Mouse (Mus musculus) embryonic facial prominence, embryonic 14.5 days (tissue): ENCODE measurements around the gene Golim4. TPM values are rescaled to one million over a fixed set of nuclear protein-coding genes. Genes with fewer than 3 reads are reported as not detected.

Source experiments
- ATAC-seq: fragments of 200-750 bp; cut with Nextera tagmentation; 2 replicates; pipeline ENCODE4 v1.8.0; 2017; ENCODE audit warnings: low read depth, moderate number of reproducible peaks, moderate TSS enrichment
- DNase-seq: peaks from one replicate; pipeline ENCODE4 v3.0.0-alpha.2; 2015; ENCODE audit warnings: low spot score
- H3K27ac ChIP-seq: fragments of 300-500 bp; sonication (generic); replicated peaks from 2 replicates; pipeline ENCODE4 v1.5.1; 2014; ENCODE audit warnings: low read depth, mild to moderate bottlenecking, low read length, moderate library complexity
- H3K27me3 ChIP-seq: fragments of 300-500 bp; sonication (generic); replicated peaks from 2 replicates; pipeline ENCODE4 v1.6.1; 2014; ENCODE audit warnings: low read length; ENCODE audit not compliant: control insufficient read depth, insufficient read depth
- H3K36me3 ChIP-seq: fragments of 300-500 bp; sonication (generic); 2 replicates; pipeline ENCODE4 v1.6.1; 2014; ENCODE audit warnings: low read length, mixed read lengths; ENCODE audit not compliant: control insufficient read depth, insufficient read depth
- H3K4me1 ChIP-seq: fragments of 300-500 bp; sonication (generic); 2 replicates; pipeline ENCODE4 v1.6.1; 2014; ENCODE audit warnings: antibody characterized with exemption, low read length; ENCODE audit not compliant: control insufficient read depth, insufficient read depth
- H3K4me2 ChIP-seq: fragments of 300-500 bp; sonication (generic); 2 replicates; pipeline ENCODE4 v1.6.1; 2014; ENCODE audit warnings: low read depth, mild to moderate bottlenecking, low read length, moderate library complexity, mixed read lengths
- H3K4me3 ChIP-seq: fragments of 300-500 bp; sonication (generic); 2 replicates; pipeline ENCODE4 v1.5.1; 2014; ENCODE audit warnings: low read depth, mild to moderate bottlenecking, low read length
- H3K9ac ChIP-seq: fragments of 300-500 bp; sonication (generic); 2 replicates; pipeline ENCODE4 v1.6.1; 2014; ENCODE audit warnings: low read depth, mild to moderate bottlenecking, low read length, moderate library complexity, mixed read lengths
- H3K9me3 ChIP-seq: fragments of 300-500 bp; sonication (generic); 2 replicates; pipeline ENCODE4 v1.6.1; 2016; ENCODE audit warnings: low read length; ENCODE audit not compliant: control insufficient read depth
- WGBS: fragments of 180-500 bp; shearing (Covaris S2); extraction: QIAGEN DNeasy Blood & Tissue Kit; methylation state at CpG from one replicate; pipeline ENCODE4 v1.1.7; 2014; 5-methylcytosine and 5-hydroxymethylcytosine counted together
- polyA plus RNA-seq: library from polyadenylated mRNA; unstranded; fragments of >200 nt; fragmentation: Nextera tagmentation; extraction: Ambion mirVana; gene quantifications from 2 replicates; pipeline ENCODE4 v1.2.1, GENCODE M21; 2014

Gene Golim4
- polyA plus RNA-seq, 1 experiment from 2014 or later, result 58.0 TPM

- Histone ChIP-seq H3K4me1 (no peaks in the 10 kb centered on the region), H3K27ac (no peak overlapping the region), H3K4me2 (no peak overlapping the region), H3K27me3 (no peaks in the 10 kb centered on the region), H3K9ac (no peak overlapping the region), H3K4me3 (no peak overlapping the region), H3K36me3 (no peaks in the 10 kb centered on the region), H3K9me3 (no peaks in the 10 kb centered on the region)
- WGBS, result 35% methylated on average over 4 of the region's 4 CpGs
- DNase-seq (peak; percentile 11), ATAC-seq (no peak)
Observed at GRCm38 (mm10) chr3:75861677-75862076, 95.1 kb downstream of the Golim4 start.

GRCm38 (mm10) chr3:75860760-75861159 lies 96.0 kb downstream of the Golim4 start:
- Histone ChIP-seq H3K27ac (no peak overlapping the region), H3K27me3 (no peaks in the 10 kb centered on the region), H3K9ac (no peak overlapping the region), H3K4me2 (no peak overlapping the region), H3K36me3 (no peaks in the 10 kb centered on the region), H3K9me3 (no peaks in the 10 kb centered on the region), H3K4me1 (no peaks in the 10 kb centered on the region), H3K4me3 (no peak overlapping the region)
- peak; percentile 70 for DNase-seq
- WGBS, result 54% methylated on average over 12 of the region's 12 CpGs
- peak; percentile 94 for ATAC-seq

DNA sequence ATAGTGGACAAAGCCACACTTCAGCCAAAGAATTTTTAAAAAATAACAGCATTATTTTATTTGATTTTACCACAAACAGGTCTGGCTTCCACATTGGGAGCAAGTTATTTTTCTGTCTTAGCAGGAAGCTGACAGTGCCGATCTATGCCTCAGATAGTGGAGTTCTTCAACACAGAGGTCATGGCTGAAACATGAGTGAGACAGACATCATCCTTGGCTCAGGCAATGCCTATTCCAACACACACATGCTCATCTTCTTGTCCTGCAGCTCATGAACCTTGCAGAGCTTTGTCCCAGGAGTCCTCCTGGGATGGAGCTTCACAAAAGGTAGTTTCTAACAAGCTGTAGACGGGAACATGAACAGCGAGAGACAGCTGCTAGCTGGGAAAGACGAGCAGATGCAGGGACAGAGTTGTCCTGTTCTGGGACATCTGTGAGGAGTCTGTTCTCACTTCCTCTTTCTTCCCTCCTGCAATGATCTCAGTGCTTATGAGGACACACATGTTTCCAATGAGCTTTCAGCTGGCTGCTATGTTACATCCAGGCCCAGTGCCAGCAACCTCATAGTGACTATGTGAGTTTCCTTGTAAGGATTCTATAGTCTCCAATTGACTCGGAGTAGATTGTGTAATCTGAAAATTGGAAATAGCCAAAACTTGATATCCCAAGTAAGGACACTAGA lies 121.3 kb downstream of the Golim4 start:
- Histone ChIP-seq H3K9ac (no peak overlapping the region), H3K27ac (0 out of 2 replicates have a peak overlapping the region, but pooled peaks have one; percentile 25), H3K4me3 (no peak overlapping the region), H3K36me3 (no peaks in the 10 kb centered on the region), H3K4me1 (no peaks in the 10 kb centered on the region; the same call in 1 of the 2 replicates), H3K27me3 (no peaks in the 10 kb centered on the region), H3K9me3 (no peaks in the 10 kb centered on the region), H3K4me2 (0 out of 2 replicates have a peak overlapping the region, but pooled peaks have one; percentile 19)
- WGBS, result 38% methylated on average over 5 of the region's 5 CpGs
- DNase-seq (peak; percentile 94), ATAC-seq (peak; percentile 88)

- WGBS, result 48% methylated on average over 2 of the region's 2 CpGs
- Histone ChIP-seq H3K4me2 (no peak overlapping the region), H3K4me1 (no peaks in the 10 kb centered on the region; the same call in 1 of the 2 replicates), H3K27me3 (no peaks in the 10 kb centered on the region), H3K27ac (no peak overlapping the region), H3K4me3 (no peak overlapping the region), H3K9ac (no peak overlapping the region), H3K9me3 (no peaks in the 10 kb centered on the region), H3K36me3 (no peaks in the 10 kb centered on the region)
- DNase-seq (no peak), ATAC-seq (no peak)
Observed at GRCm38 (mm10) chr3:75834827-75835226, 121.9 kb downstream of the Golim4 start.

Other genes starting within 250 kb of the Golim4 start
- not detected in 2 replicates for gene Gm29133, start 208.8 kb downstream of the Golim4 start, polyA plus RNA-seq
- 13.2 and 17.1 TPM in 2 replicates for gene Fstl5, start 117.3 kb upstream of the Golim4 start, polyA plus RNA-seq